Mouse (Mus musculus) heart, postnatal 0 days (tissue): ENCODE results near the gene 1700067K01Rik. TPM values are rescaled to one million over a fixed set of nuclear protein-coding genes. Genes with fewer than 3 reads are reported as not detected.

Source experiments
- ATAC-seq: fragments of 200-750 bp; cut with Nextera tagmentation; 2 replicates; pipeline ENCODE4 v1.8.0; 2017; ENCODE audit warnings: low read depth, moderate number of reproducible peaks, moderate library complexity; ENCODE audit not compliant: insufficient read depth
- DNase-seq: peaks from one replicate; pipeline ENCODE4 v3.0.0-alpha.2; 2016; ENCODE audit warnings: low spot score
- H3K27ac ChIP-seq: fragments of 300-500 bp; sonication (generic); 2 replicates; pipeline ENCODE4 v1.5.1; 2014; ENCODE audit warnings: low read depth, mild to moderate bottlenecking
- H3K27me3 ChIP-seq: fragments of 300-500 bp; sonication (generic); 2 replicates; pipeline ENCODE4 v1.6.1; 2014; ENCODE audit warnings: low read length, mixed read lengths; ENCODE audit not compliant: control insufficient read depth, insufficient read depth
- H3K36me3 ChIP-seq: fragments of 300-500 bp; sonication (generic); replicated peaks from 2 replicates; pipeline ENCODE4 v1.6.1; 2014; ENCODE audit warnings: low read length, mixed read lengths; ENCODE audit not compliant: control insufficient read depth, insufficient read depth
- H3K4me1 ChIP-seq: fragments of 300-500 bp; sonication (generic); 2 replicates; pipeline ENCODE4 v1.6.1; 2014; ENCODE audit warnings: antibody characterized with exemption; ENCODE audit not compliant: control insufficient read depth, insufficient read depth
- H3K4me2 ChIP-seq: fragments of 300-500 bp; sonication (generic); 2 replicates; pipeline ENCODE4 v1.6.1; 2014; ENCODE audit warnings: low read depth, mild to moderate bottlenecking, low read length, moderate library complexity
- H3K4me3 ChIP-seq: fragments of 300-500 bp; sonication (generic); 2 replicates; pipeline ENCODE4 v1.5.1; 2014; ENCODE audit warnings: low read depth, low read length
- H3K9ac ChIP-seq: fragments of 300-500 bp; sonication (generic); replicated peaks from 2 replicates; pipeline ENCODE4 v1.6.1; 2014; ENCODE audit warnings: low read depth, low read length, mixed read lengths
- H3K9me3 ChIP-seq: fragments of 300-500 bp; sonication (generic); replicated peaks from 2 replicates; pipeline ENCODE4 v1.6.1; 2016; ENCODE audit warnings: low read length; ENCODE audit not compliant: control insufficient read depth
- CTCF ChIP-seq: IDR thresholded peaks from 2 replicates; pipeline ENCODE4 v1.5.1; 2016; ENCODE audit warnings: antibody characterized with exemption, control low read depth, low read depth
- EP300 ChIP-seq: IDR thresholded peaks from 2 replicates; pipeline ENCODE4 v1.6.1; 2016; ENCODE audit warnings: antibody characterized with exemption, low read depth
- WGBS: fragments of 180-500 bp; shearing (Covaris S2); extraction: QIAGEN DNeasy Blood & Tissue Kit; methylation state at CpG from one replicate; pipeline ENCODE4 v1.1.7; 2014; 5-methylcytosine and 5-hydroxymethylcytosine counted together
- polyA plus RNA-seq: library from polyadenylated mRNA; unstranded; fragments of >200 nt; fragmentation: Nextera tagmentation; extraction: Ambion mirVana; gene quantifications from 2 replicates; pipeline ENCODE4 v1.2.1, GENCODE M21; 2015
- total RNA-seq: library from RNA; depleted of rRNA; stranded (reverse); fragments of >200 nt; gene quantifications from 2 replicates; pipeline ENCODE4 v1.2.3, GENCODE M21; 2014; ENCODE audit warnings: low replicate concordance

1700067K01Rik gene
- total and polyA plus RNA-seq, 2 experiments from 2014 or later: 1.3 TPM; not detected in 1

DNA sequence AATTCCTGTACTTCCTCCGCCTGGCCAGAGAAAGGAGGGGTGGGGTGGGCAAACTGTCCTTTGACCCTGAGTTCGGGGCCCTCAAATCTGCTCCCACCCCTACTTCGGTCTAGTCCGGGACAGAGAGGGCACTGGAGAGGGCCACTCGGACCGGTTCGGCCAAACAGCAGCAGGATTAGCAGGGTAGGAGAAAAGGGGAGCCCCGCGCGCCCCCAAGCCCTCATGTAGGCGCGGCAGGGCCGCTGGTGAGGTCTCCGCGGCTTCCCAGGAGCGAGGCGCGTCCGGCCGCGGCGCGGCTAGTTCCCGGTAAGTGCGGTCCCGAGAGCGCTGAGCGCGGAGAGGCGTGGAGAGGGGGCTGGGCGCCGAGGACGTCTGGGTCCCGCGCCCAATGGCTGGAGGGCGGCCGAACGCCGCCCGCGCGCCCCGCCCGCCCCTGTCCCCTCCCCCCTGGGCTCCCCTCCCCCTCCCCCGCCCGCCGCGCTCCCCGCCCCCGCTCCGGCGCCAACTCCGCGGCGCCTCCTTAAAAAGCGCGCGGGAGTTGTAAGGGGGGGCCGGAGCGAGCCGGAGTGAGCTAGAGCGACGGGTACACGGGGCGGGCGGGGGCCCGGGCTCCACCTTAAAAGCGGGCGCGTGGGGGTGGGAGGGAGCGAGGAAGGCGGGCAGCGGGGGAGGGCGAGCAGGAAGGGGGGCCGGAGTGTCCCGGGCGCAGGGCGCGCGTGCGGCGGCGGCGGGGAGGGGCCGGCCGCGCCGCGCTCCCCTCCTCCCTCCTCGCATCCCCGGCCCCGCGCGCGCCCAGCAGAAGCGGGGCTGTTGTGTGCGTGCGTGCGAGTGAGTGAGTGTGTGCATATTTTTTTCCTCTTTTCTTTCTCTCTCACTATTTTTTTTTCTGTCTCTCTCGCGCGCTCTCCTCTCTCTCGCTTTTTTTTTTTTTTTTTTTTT is 4.5 kb upstream of the 1700067K01Rik start:
- Histone ChIP-seq H3K27me3 (no peaks in the 10 kb centered on the region), H3K27ac (peak overlapping the region; percentile 91), H3K36me3 (peaks cover 44% of the 10 kb centered on the region), H3K4me3 (peak overlapping the region; percentile 92), H3K9me3 (no peaks in the 10 kb centered on the region), H3K4me2 (peak overlapping the region; percentile 71), H3K4me1 (0 out of 2 replicates have a peak, but pooled peaks cover 5% of the 10 kb centered on the region), H3K9ac (peak overlapping the region; percentile 78)
- ATAC-seq (peak; percentile 86), DNase-seq (peak; percentile 90)
- no peak for TF ChIP-seq CTCF
- peak; percentile 24; the same call in 1 of the 2 replicates for TF ChIP-seq EP300
- under 1% methylated on average over 47 of the region's 103 CpGs for WGBS

DNA sequence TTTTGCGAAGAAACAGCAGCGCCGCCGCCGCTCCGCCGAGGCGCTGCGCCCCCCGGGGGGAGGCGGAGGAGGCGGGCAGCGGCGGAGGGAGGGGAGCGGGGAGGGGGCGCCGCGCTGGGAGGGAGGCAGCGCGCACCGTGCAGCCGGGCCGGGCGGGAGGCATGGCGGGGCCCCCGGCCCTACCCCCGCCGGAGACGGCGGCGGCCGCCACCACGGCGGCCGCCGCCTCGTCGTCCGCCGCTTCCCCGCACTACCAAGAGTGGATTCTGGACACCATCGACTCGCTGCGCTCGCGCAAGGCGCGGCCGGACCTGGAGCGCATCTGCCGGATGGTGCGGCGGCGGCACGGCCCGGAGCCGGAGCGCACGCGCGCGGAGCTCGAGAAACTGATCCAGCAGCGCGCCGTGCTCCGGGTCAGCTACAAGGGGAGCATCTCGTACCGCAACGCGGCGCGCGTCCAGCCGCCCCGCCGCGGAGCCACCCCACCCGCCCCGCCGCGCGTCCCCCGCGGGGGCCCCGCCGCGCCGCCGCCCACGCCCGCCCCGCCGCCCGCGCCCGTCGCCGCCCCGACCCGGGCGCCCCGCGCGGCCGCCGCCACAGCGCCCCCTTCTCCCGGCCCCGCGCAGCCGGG is 3.7 kb upstream of the 1700067K01Rik start, which contains the start of gene Samd1:
Gene Samd1 (plus strand): TSS at position 162 of the 631 bp plus-strand sequence.
- Histone ChIP-seq H3K27ac (peak within 1 kb of the TSS; percentile 91), H3K27me3 (no peaks in the 10 kb centered on the region), H3K4me2 (peak within 1 kb of the TSS; percentile 71), H3K4me1 (0 out of 2 replicates have a peak, but pooled peaks cover 5% of the 10 kb centered on the region), H3K9me3 (no peaks in the 10 kb centered on the region), H3K9ac (peak within 1 kb of the TSS; percentile 78), H3K4me3 (peak within 1 kb of the TSS; percentile 92), H3K36me3 (peaks cover 37% of the 10 kb centered on the region)
- ATAC-seq (peak; percentile 8; the same call in 1 of the 2 replicates), DNase-seq (no peak)
- TF ChIP-seq CTCF (no peak), EP300 (no peak)
- WGBS: under 1% methylated on average over 52 of the region's 112 CpGs

DNA sequence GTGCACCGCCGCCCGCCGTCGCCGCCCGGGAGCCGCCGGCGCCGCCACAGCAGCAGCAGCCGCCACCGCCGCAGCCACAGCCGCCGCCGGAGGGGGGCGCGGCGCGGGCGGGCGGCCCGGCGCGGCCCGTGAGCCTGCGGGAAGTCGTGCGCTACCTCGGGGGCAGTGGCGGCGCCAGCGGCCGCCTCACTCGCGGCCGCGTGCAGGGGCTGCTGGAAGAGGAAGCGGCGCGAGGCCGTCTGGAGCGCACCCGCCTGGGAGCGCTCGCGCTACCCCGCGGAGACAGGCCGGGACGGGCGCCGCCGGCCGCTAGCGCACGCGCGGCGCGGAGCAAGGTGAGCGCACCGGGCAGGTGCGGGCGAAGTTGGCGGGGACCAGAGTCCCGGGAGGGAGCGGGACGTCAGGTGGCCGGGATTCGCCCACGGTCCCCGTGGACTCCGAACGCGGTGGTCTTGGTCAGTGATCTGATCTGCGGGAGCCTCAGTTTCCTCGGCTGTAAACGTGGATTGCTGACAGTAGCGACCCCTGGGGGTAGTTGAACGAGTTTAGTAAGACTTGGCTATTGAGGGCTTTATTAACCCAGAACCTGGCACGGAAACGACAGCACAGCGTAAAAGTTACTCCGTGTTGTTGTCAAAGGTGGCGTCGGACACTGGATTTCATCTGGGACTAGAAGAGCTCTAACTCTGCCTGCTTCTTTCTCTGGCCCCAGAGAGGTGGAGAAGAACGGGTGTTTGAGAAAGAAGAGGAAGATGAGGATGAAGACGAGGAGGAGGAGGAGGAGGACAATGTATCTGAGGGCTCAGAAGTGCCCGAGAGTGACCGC is 2.9 kb upstream of the 1700067K01Rik start:
- peak; percentile 45 for DNase-seq
- Histone ChIP-seq H3K9ac (peak overlapping the region; percentile 35), H3K27me3 (no peaks in the 10 kb centered on the region), H3K27ac (peak overlapping the region; percentile 79), H3K4me3 (peak overlapping the region; percentile 61), H3K4me2 (peak overlapping the region; percentile 71), H3K9me3 (no peaks in the 10 kb centered on the region), H3K4me1 (peaks cover 14% of the 10 kb centered on the region; the same call in 1 of the 2 replicates), H3K36me3 (peaks cover 35% of the 10 kb centered on the region)
- 1% methylated on average over 74 of the region's 92 CpGs for WGBS
- TF ChIP-seq EP300: no peak
- TF ChIP-seq CTCF: peak; percentile 43
- peak; percentile 16 for ATAC-seq

DNA sequence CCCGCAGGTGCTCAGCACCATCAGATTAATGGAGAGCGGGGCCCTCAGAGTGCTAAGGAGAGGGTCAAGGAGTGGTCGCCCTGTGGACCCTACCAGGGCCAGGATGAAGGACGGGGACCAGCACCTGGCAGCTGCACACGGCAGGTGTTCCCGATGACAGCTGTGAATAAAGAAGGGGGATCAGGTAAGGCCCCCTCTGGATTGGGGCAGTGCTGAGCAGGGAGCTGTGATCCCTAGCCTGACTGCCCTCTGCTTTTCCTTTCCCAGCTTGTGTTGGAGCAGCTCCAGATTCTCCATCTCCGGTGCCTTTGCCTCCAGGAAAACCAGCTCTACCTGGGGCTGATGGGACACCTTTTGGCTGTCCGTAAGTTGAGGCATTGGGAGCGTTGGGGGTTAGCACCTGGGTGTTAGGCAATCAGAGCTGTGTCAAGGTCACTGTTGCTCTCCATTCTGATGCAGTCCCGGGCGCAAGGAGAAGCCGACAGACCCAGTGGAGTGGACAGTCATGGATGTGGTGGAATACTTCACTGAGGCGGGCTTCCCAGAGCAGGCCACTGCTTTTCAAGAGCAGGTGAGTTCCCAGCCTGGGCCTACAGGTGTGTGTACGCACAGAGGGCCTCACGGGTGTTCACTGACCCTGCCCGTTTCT is 2.1 kb upstream of the 1700067K01Rik start:
- 64% methylated on average over 16 of the region's 16 CpGs for WGBS

More for the DNA sequence above, 2.1 kb upstream of the 1700067K01Rik start:
- Histone ChIP-seq H3K9me3 (no peaks in the 10 kb centered on the region), H3K9ac (peak overlapping the region; percentile 35; the same call in 1 of the 2 replicates), H3K4me2 (peak overlapping the region; percentile 71), H3K36me3 (peaks cover 31% of the 10 kb centered on the region), H3K27ac (no peak overlapping the region), H3K4me3 (peak overlapping the region; percentile 61), H3K27me3 (no peaks in the 10 kb centered on the region), H3K4me1 (peaks cover 20% of the 10 kb centered on the region; the same call in 1 of the 2 replicates)
- DNase-seq (no peak), ATAC-seq (no peak)
- TF ChIP-seq CTCF: no peak
- TF ChIP-seq EP300: no peak
